Mouse (Mus musculus) midbrain, embryonic 10.5 days (tissue): ENCODE measurements at regions not wholly inside any gene's neighbourhood (a gene's known extent, or its start where the extent isn't known, plus 50 kb on each side); places are given as distances from the start of the nearest gene placed in this dataset.

Experiments used
- DNase-seq: peaks from one replicate; pipeline ENCODE4 v3.0.0-alpha.2; 2017; ENCODE audit warnings: low spot score
- H3K27ac ChIP-seq: fragments of 300-500 bp; sonication (generic); replicated peaks from 2 replicates; pipeline ENCODE4 v1.5.1; 2016; ENCODE audit warnings: mild to moderate bottlenecking
- H3K27me3 ChIP-seq: fragments of 300-500 bp; sonication (generic); 2 replicates; pipeline ENCODE4 v1.6.1; 2016; ENCODE audit warnings: low read depth, mild to moderate bottlenecking; ENCODE audit not compliant: poor library complexity, severe bottlenecking
- H3K36me3 ChIP-seq: fragments of 300-500 bp; sonication (generic); 2 replicates; pipeline ENCODE4 v1.6.1; 2016; ENCODE audit warnings: mild to moderate bottlenecking, moderate library complexity
- H3K4me1 ChIP-seq: fragments of 300-500 bp; sonication (generic); 2 replicates; pipeline ENCODE4 v1.6.1; 2016
- H3K4me3 ChIP-seq: fragments of 300-500 bp; sonication (generic); 2 replicates; pipeline ENCODE4 v1.5.1; 2016; ENCODE audit warnings: mild to moderate bottlenecking, moderate library complexity
- H3K9me3 ChIP-seq: fragments of 300-500 bp; sonication (generic); replicated peaks from 2 replicates; pipeline ENCODE4 v1.6.1; 2016; ENCODE audit warnings: mild to moderate bottlenecking
- WGBS: fragments of 180-500 bp; shearing (Covaris S2); methylation state at CpG from one replicate; pipeline ENCODE4 v1.1.7; 2016; 5-methylcytosine and 5-hydroxymethylcytosine counted together

DNA sequence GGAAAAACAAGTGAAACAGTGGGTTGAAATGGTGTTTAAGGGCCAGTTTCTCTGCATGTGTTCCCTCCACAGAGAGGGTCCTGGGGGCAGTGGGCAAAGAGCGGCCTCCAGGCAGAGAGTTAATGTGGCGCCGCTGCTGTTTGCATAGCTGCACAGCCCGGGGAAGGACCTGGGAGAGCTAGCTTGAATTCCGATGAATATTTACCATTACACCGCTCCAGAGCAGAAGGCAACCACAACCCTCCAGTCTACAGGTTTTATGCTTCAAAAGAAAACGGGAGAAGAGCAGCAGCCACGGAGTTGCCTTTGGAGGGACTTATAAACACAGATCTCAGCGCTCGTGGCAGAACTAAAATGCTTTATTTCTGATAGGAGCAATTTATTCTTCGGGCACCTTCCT lies 94.2 kb upstream of the Pmfbp1 start:
- 73% methylated on average over 11 of the region's 11 CpGs for WGBS
- DNase-seq, result no peak
- Histone ChIP-seq H3K27me3 (no peaks in the 10 kb centered on the region), H3K36me3 (no peaks in the 10 kb centered on the region), H3K27ac (no peak overlapping the region), H3K4me1 (peaks cover 20% of the 10 kb centered on the region), H3K9me3 (0 out of 2 replicates have a peak, but pooled peaks cover 5% of the 10 kb centered on the region), H3K4me3 (no peak overlapping the region)

DNA sequence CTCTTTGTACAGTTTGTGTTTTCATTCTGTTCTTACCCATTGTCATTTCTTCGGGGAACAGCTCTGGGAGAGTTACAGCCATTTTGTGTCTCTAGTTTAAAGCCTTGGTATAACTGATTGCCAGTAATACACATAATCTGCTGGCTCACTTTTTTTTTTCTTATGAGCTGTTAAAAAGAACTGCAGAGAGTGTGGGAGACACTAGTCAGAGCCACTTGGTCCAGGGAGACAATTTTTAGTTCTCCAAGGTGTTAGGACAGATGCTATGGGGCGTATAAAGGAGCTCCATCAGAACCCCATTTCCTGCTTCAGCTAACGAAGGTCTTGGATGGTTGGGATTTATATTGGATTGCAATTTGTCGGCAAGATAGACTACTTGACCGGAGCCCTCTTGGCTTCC lies 93.6 kb upstream of the Pmfbp1 start:
- Histone ChIP-seq H3K9me3 (0 out of 2 replicates have a peak, but pooled peaks cover 5% of the 10 kb centered on the region), H3K27ac (no peak overlapping the region), H3K4me3 (no peak overlapping the region), H3K4me1 (peaks cover 18% of the 10 kb centered on the region), H3K27me3 (no peaks in the 10 kb centered on the region), H3K36me3 (no peaks in the 10 kb centered on the region)
- no peak for DNase-seq
- 94% methylated on average over 5 of the region's 5 CpGs for WGBS

DNA sequence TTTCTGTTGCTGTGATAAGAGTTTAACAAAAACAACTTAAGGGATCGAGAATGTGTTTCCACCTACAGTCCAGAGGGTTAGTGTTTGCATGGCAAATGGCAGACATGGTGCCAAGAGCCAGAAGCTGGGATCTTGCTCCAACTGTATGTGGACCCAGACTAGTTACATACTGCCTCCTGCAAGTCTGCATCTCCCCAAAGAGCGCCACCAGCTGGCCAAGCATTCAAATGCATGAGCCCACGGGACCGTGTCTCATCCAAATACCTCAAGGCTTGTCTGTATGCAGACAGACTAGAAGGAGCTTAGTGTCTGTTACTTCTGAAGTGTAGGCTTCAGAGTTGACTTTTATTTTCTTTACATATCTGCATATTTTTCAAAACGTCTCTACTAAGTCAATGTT lies 85.9 kb upstream of the Pmfbp1 start:
- 60% methylated on average over 5 of the region's 5 CpGs for WGBS
- Histone ChIP-seq H3K4me1 (0 out of 2 replicates have a peak, but pooled peaks cover 3% of the 10 kb centered on the region), H3K27ac (no peak overlapping the region), H3K27me3 (no peaks in the 10 kb centered on the region), H3K36me3 (no peaks in the 10 kb centered on the region), H3K4me3 (no peak overlapping the region), H3K9me3 (no peaks in the 10 kb centered on the region)
- peak; percentile 24 for DNase-seq

DNA sequence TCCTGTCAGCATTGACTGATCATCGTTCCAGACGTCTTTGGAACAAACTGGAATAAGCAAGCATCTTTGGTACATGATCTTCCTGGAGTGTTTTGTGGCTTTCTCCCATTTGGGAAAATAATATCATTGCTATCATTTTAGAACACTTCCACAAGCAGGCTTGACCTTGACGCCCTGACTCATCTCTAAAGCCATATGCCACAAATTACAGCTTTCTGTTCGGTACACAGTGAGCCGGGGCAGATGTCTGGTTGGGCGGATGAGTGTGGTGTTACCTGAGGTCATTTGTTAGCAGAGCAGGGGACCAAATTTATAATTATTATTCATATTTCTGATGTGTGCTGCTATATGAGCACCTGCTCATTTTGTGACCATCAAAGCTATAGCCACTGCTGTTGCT lies 83.3 kb upstream of the Pmfbp1 start:
- no peaks in the 10 kb centered on the region for H3K36me3 ChIP-seq
- WGBS, result 92% methylated on average over 6 of the region's 6 CpGs

DNA sequence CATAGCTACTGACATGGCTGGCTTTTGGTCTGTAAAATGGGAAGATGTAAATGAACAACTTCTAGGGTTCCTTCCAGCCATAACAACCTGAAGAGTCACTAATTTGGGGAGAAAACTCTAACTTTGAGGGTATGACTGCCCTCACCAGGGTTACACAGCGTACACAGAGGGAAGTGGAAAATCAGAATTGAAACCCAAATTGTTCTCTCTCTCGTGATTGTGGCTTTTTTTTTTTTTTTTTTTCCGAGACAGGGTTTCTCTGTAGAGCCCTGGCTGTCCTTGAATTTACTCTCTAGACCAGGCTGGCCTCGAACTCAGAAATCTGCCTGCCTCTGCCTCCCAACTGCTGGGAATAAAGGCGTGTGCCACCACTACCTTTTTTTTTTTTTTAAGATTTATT lies 80.4 kb upstream of the Pmfbp1 start:
- no peak overlapping the region for H3K27ac ChIP-seq
- no peak for DNase-seq
- no peak overlapping the region for H3K4me3 ChIP-seq
- H3K4me1 ChIP-seq, result peaks cover 29% of the 10 kb centered on the region
- no peaks in the 10 kb centered on the region for H3K9me3 ChIP-seq
- no peaks in the 10 kb centered on the region for H3K27me3 ChIP-seq
- no peaks in the 10 kb centered on the region for H3K36me3 ChIP-seq
- WGBS, result 90% methylated on average over 5 of the region's 5 CpGs

More for the DNA sequence above, 83.3 kb upstream of the Pmfbp1 start:
- no peaks in the 10 kb centered on the region for H3K27me3 ChIP-seq
- no peak overlapping the region for H3K4me3 ChIP-seq
- no peaks in the 10 kb centered on the region for H3K9me3 ChIP-seq
- no peak overlapping the region for H3K27ac ChIP-seq
- no peak for DNase-seq
- peaks cover 6% of the 10 kb centered on the region for H3K4me1 ChIP-seq

DNA sequence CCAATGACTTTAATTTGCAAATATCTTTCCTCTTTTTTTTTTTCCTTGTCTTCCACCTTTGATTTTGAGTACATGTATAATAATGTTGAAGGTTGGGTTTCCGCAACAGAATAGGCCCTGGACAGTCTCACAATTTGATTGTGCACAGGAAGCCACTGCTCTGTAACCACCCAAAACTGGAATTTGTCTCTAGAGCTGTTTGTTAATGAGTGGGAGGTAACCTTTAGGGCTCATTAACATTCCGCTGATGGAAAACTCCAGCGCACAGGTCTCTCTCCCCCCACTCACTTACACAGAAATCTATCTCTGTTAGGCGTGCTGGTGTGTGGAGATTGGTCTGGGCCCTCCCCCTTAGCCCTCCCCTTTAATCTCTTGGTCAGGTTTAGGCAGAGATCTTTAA lies 78.5 kb upstream of the Pmfbp1 start:
- Histone ChIP-seq H3K4me3 (no peak overlapping the region), H3K4me1 (peaks cover 45% of the 10 kb centered on the region), H3K36me3 (no peaks in the 10 kb centered on the region), H3K27me3 (no peaks in the 10 kb centered on the region), H3K27ac (peak overlapping the region; percentile 23; the same call in 1 of the 2 replicates), H3K9me3 (no peaks in the 10 kb centered on the region)
- WGBS, result 79% methylated on average over 4 of the region's 4 CpGs
- no peak for DNase-seq

DNA sequence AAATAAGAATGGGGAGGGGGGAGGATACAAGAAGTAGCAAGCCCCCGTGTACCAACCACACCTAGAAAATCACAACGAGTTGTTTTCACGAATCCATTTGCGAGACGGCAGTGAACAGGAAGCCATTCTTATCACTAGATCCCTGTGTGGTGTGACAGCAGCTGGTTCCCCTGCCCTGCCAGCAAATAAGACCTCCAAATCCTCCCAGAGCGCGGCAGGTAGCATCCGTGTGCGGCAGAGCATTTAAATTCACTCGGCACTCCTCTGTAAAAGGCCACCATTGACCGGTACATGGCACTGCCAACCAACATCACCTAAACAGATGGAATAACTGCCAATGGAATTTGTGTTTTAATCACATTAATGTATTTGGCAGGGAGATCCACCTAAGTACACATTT lies 77.9 kb upstream of the Pmfbp1 start:
- WGBS, result 80% methylated on average over 11 of the region's 11 CpGs
- Histone ChIP-seq H3K27ac (peak overlapping the region; percentile 23; the same call in 1 of the 2 replicates), H3K4me3 (no peak overlapping the region), H3K9me3 (no peaks in the 10 kb centered on the region), H3K36me3 (no peaks in the 10 kb centered on the region), H3K27me3 (no peaks in the 10 kb centered on the region), H3K4me1 (peaks cover 45% of the 10 kb centered on the region)
- DNase-seq, result no peak

DNA sequence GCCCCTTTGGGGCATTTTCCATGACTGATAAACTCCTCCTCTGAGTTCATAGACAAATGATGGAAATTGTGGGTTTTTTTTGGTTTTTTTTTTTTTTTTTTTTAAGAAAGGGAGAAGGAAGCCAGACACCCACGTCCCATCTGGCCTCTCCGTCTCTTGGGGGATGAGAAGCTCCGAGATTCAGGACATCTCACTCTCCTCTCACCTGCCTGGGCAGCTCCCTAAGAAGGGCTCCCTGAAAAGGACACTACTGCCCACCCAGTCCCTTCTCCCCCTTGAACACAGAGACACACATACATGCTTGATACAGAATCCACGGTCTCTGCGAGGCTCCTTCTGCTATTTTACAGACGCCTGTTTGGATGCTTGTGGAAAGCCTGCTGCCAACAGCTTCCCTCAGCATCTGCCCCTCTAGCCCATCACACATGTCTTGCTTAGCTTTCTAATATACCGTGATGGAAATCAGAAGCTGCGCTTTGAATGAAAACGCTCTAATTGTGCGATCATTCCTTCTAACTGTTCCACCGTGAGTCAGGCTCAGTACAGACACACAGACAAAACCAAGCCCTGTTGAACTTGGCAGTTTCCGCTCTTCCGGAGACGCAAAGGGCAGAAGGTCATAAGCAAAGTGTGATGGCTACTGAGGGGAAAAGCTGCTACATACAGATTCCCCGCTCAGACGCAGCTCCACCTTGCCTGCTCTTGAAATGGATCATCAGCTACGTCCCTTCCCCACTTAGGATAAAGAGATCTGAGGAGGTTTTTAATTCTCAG lies 77.3 kb upstream of the Pmfbp1 start:
- Histone ChIP-seq H3K27me3 (no peaks in the 10 kb centered on the region), H3K4me3 (no peak overlapping the region), H3K27ac (peak overlapping the region; percentile 68), H3K36me3 (no peaks in the 10 kb centered on the region), H3K9me3 (no peaks in the 10 kb centered on the region), H3K4me1 (peaks cover 45% of the 10 kb centered on the region)
- no peak for DNase-seq
- 84% methylated on average over 17 of the region's 17 CpGs for WGBS

DNA sequence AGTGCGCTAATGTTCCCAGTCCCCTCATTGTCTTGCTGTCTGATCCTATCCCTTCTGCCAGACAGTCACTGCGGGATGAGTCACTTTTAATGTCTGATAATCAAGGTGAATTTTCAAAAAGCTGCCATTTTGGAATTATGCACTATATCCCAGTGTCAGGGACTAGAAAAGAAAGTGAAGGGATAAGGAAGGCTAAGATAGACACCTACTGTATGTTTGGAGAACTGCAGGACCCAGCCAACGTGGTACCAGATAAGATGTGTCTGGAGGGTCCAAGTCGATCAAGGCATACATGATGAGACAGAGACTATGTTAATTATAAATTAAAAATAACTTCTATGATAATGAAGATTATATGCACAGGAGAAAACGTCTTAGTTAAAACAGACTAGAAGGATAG lies 76.6 kb upstream of the Pmfbp1 start:
- WGBS, result 48% methylated on average over 5 of the region's 5 CpGs
- no peaks in the 10 kb centered on the region for H3K9me3 ChIP-seq
- peak overlapping the region; percentile 68 for H3K27ac ChIP-seq
- peak; percentile 50 for DNase-seq
- no peak overlapping the region for H3K4me3 ChIP-seq
- H3K27me3 ChIP-seq, result no peaks in the 10 kb centered on the region
- H3K4me1 ChIP-seq, result peaks cover 42% of the 10 kb centered on the region
- H3K36me3 ChIP-seq, result no peaks in the 10 kb centered on the region

DNA sequence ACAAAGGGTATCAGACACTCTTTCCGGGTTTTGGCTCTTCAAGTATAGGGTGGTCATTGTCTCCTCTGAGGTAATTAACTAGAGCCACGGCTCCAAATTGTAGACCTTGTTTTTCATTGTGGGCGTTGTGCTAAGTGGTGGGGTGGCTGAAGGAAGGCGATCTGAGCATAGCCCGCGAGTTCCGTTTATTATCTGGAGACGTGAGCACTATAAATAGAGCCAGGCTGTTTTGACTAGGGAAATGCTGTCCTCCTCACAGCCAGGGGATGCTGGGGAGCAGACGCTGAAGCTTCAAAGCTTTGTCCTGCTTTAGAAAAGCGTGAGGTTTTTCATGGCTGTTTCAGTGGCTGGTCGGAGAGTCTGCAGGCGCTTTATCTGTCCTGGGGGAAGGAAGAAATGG lies 75.9 kb upstream of the Pmfbp1 start:
- Histone ChIP-seq H3K27ac (peak overlapping the region; percentile 3; the same call in 1 of the 2 replicates), H3K36me3 (no peaks in the 10 kb centered on the region), H3K4me1 (peaks cover 42% of the 10 kb centered on the region), H3K9me3 (no peaks in the 10 kb centered on the region), H3K4me3 (no peak overlapping the region), H3K27me3 (no peaks in the 10 kb centered on the region)
- DNase-seq, result no peak
- 62% methylated on average over 12 of the region's 12 CpGs for WGBS

DNA sequence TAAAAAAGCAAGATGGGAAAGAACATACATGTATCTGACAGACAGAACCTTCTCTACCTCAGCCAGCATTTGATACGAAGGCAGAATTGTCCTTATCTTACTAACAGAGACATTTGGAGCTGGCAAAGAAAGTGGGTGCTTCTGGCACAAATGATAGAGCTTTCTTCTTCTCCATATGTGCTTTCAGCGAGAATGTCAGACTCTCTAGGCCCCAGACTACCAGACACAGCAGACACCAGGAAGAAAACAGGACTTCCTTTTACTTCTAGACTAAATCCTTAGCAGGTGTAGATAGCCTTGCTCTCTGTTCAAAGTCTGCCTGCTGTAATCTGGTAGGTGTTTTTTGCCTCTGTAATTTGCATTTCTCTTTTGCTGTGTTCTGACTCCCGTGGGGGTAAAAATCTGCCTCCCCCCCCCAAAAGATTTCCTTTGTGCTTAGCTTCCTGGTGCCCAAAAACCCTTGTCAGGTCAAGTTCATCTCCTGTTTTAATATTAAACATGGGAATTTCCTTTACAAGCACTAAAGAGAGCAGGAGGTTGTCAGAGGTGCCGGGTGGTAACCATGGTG lies 74.7 kb upstream of the Pmfbp1 start:
- no peak for DNase-seq
- H3K36me3 ChIP-seq, result no peaks in the 10 kb centered on the region
- H3K27ac ChIP-seq, result no peak overlapping the region
- WGBS, result 60% methylated on average over 4 of the region's 4 CpGs
- H3K4me1 ChIP-seq, result peaks cover 42% of the 10 kb centered on the region
- no peak overlapping the region for H3K4me3 ChIP-seq
- H3K27me3 ChIP-seq, result no peaks in the 10 kb centered on the region
- H3K9me3 ChIP-seq, result no peaks in the 10 kb centered on the region

DNA sequence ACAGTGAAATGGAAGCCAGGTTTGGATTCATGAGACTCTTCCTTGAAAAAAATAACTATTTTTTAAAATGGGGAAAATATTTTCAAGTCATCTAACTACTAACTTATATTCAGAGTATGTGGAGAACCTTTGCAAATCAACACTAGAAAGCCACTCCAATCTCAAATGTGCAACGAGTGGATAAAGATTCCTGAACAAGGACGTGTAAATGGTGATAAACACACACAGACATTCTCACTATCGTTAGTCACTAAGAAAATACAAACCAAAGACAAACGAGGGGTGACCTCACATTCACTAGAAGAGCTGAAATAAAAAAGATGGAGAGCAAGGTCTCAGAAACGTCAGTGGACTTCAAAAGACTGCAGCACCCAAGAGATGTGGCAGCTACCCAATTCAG lies 69.8 kb upstream of the Pmfbp1 start:
- no peak for DNase-seq
- Histone ChIP-seq H3K36me3 (no peaks in the 10 kb centered on the region), H3K4me1 (peaks cover 10% of the 10 kb centered on the region), H3K27ac (no peak overlapping the region), H3K9me3 (no peaks in the 10 kb centered on the region), H3K4me3 (no peak overlapping the region), H3K27me3 (no peaks in the 10 kb centered on the region)
- 84% methylated on average over 5 of the region's 5 CpGs for WGBS

DNA sequence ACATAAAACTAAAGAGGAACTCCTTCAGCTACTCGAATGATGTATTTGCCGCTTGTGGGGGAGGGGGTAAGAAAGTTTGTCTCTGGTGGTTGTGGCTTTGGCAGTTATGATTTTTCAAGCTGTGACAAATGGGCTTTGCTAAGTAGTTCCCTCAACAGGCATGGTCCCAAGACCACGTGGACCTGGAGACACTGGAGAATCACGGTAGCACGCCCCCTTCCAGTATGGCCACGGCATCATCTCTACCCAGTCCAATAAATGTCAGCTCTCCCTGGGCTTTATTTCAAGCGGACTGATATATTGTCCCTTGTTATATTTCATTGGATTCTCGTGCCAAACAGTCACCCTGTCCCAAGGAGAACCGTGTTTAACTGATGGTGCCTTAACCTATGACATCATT lies 65.3 kb upstream of the Pmfbp1 start:
- H3K36me3 ChIP-seq, result no peaks in the 10 kb centered on the region
- WGBS, result 90% methylated on average over 9 of the region's 9 CpGs
- H3K27me3 ChIP-seq, result no peaks in the 10 kb centered on the region
- no peak overlapping the region for H3K4me3 ChIP-seq
- H3K27ac ChIP-seq, result no peak overlapping the region
- no peak for DNase-seq
- H3K4me1 ChIP-seq, result no peaks in the 10 kb centered on the region
- no peaks in the 10 kb centered on the region for H3K9me3 ChIP-seq
